Mouse (Mus musculus) testis, adult 2 months (tissue): ENCODE measurements at regions not wholly inside any gene's neighbourhood (a gene's known extent, or its start where the extent isn't known, plus 50 kb on each side); places are given as distances from the start of the nearest gene placed in this dataset.

Experiments used
- CTCF ChIP-seq: fragments of 200-500 bp; IDR thresholded peaks from 2 replicates; pipeline ENCODE4 v1.5.1; 2012; ENCODE audit warnings: low read depth, mild to moderate bottlenecking, inconsistent platforms, low read length, moderate library complexity; ENCODE audit not compliant: control insufficient read depth, insufficient read depth, insufficient replicate concordance
- POLR2A ChIP-seq: fragments of 200-500 bp; IDR thresholded peaks from 2 replicates; pipeline ENCODE4 v1.6.1; 2012; ENCODE audit warnings: low read depth, mild to moderate bottlenecking, inconsistent platforms, low read length, moderate library complexity; ENCODE audit not compliant: control insufficient read depth

- TF ChIP-seq POLR2A (no peak), CTCF (no peak)
Measured at GRCm38 (mm10) chr8:35300359-35300758, 465.2 kb upstream of the Gm19410 start.
